Mouse (Mus musculus): ENCODE measurements around the gene Armc7. TPM values are rescaled to one million over a fixed set of nuclear protein-coding genes. Genes with fewer than 3 reads are reported as not detected.

The Armc7 gene
- total and polyA plus RNA-seq, 3 experiments = 7.5 to 12.5 (median 8.7) TPM

GRCm38 (mm10) chr11:115450176-115450575 is 25.3 kb upstream of the Armc7 start:
- H3K4me1 ChIP-seq (ENCODE audit: control insufficient read depth in 1 of 2, insufficient read depth in 2 of 2) = peaks cover 3 to 25% of the 10 kb centered on the region in 2 experiments
- dilution Hi-C loops (cut with MboI; ENCODE audit: extremely low pct_ligation_motif_present, extremely low pct_unique_long_range_greater_than_20kb, low sequenced_read_pairs) (no loop called here), in situ Hi-C loops (cut with MboI; ENCODE audit: low pct_ligation_motif_present, low pct_unique_long_range_greater_than_20kb, low sequenced_read_pairs) (no loop called here)
- H3K4me3 ChIP-seq (replicated peaks in 1 of 3; ENCODE audit: low read depth in 2 of 3, low read length in 2 of 3, poor library complexity in 1 of 3) = no peak overlapping the region
- DNase-seq (ENCODE audit: extremely low read depth) = no peak
- H3K4me2 ChIP-seq (ENCODE audit: insufficient read depth, low read depth, poor library complexity, severe bottlenecking) = no peak overlapping the region
- no peaks in the 10 kb centered on the region for H3K79me2 ChIP-seq (replicated peaks; ENCODE audit: control insufficient read depth, extremely low read depth, insufficient read depth, poor library complexity, severe bottlenecking)
- no peaks in the 10 kb centered on the region for H3K36me3 ChIP-seq (replicated peaks in 1 of 2; ENCODE audit: control insufficient read depth in 1 of 2, insufficient read depth in 1 of 2, low read length in 1 of 2)
- no peak overlapping the region for H3K9ac ChIP-seq (ENCODE audit: insufficient read depth, low read depth)
- peaks cover 59% of the 10 kb centered on the region for H3K27me3 ChIP-seq (replicated peaks)
- no peak for TF ChIP-seq UBTF (IDR thresholded peaks at IDR 0.05; ENCODE audit: low read depth, low read length)
- no peak overlapping the region for H3K27ac ChIP-seq (ENCODE audit: insufficient read depth, low read depth)
- H3K9me3 ChIP-seq (replicated peaks; ENCODE audit: low read length) = peaks cover 13% of the 10 kb centered on the region

- H3K27me3 ChIP-seq (replicated peaks) = peaks cover 44% of the 10 kb centered on the region
- dilution Hi-C loops (cut with MboI; ENCODE audit: extremely low pct_ligation_motif_present, extremely low pct_unique_long_range_greater_than_20kb, low sequenced_read_pairs) = no loop called here
- no peaks in the 10 kb centered on the region for H3K36me3 ChIP-seq (replicated peaks in 1 of 2; ENCODE audit: control insufficient read depth in 1 of 2, insufficient read depth in 1 of 2, low read length in 1 of 2)
- peaks cover 20% of the 10 kb centered on the region for H3K9me3 ChIP-seq (replicated peaks; ENCODE audit: low read length)
- no peak overlapping the region for H3K9ac ChIP-seq (ENCODE audit: insufficient read depth, low read depth)
- H3K4me2 ChIP-seq (ENCODE audit: insufficient read depth, low read depth, poor library complexity, severe bottlenecking) = no peak overlapping the region
- H3K79me2 ChIP-seq (replicated peaks; ENCODE audit: control insufficient read depth, extremely low read depth, insufficient read depth, poor library complexity, severe bottlenecking) = no peaks in the 10 kb centered on the region
- no peak overlapping the region for H3K4me3 ChIP-seq (replicated peaks in 1 of 3; ENCODE audit: low read depth in 2 of 3, low read length in 2 of 3, poor library complexity in 1 of 3)
- peaks cover 3 to 25% of the 10 kb centered on the region in 2 experiments for H3K4me1 ChIP-seq (ENCODE audit: control insufficient read depth in 1 of 2, insufficient read depth in 2 of 2)
- peak; percentile 39 for DNase-seq (ENCODE audit: extremely low read depth)
- in situ Hi-C loops (cut with MboI; ENCODE audit: low pct_ligation_motif_present, low pct_unique_long_range_greater_than_20kb, low sequenced_read_pairs) = no loop called here
- no peak overlapping the region for H3K27ac ChIP-seq (ENCODE audit: insufficient read depth, low read depth)
- TF ChIP-seq UBTF (IDR thresholded peaks at IDR 0.05; ENCODE audit: low read depth, low read length) (no peak), NRF1 (IDR thresholded peaks at IDR 0.05; ENCODE audit: low read depth, low read length) (no peak), MXI1 (IDR thresholded peaks at IDR 0.05; ENCODE audit: low read depth, low read length) (no peak), MYC (IDR thresholded peaks at IDR 0.05; ENCODE audit: low read depth, low read length) (no peak), JUN (IDR thresholded peaks at IDR 0.05; ENCODE audit: insufficient read depth, low read depth, low read length) (no peak), PAX5 (IDR thresholded peaks at IDR 0.05; ENCODE audit: low read length) (no peak), CHD2 (IDR thresholded peaks at IDR 0.05; ENCODE audit: low read length) (no peak), USF2 (conservative IDR thresholded peaks at IDR 0.05; ENCODE audit: low read depth, low read length) (no peak), IRF4 (IDR thresholded peaks at IDR 0.05; ENCODE audit: low read depth, low read length) (no peak), HCFC1 (IDR thresholded peaks at IDR 0.05; ENCODE audit: low read depth, low read length) (no peak), SIN3A (IDR thresholded peaks at IDR 0.05; ENCODE audit: low read length) (no peak), JUND (conservative IDR thresholded peaks at IDR 0.05; ENCODE audit: low read depth, low read length) (no peak), CHD1 (IDR thresholded peaks at IDR 0.05; ENCODE audit: low read depth, low read length) (no peak), ETS1 (conservative IDR thresholded peaks at IDR 0.05; ENCODE audit: low read depth, low read length) (no peak), MAFK (IDR thresholded peaks at IDR 0.05; ENCODE audit: insufficient replicate concordance, low read length) (no peak), ELF1 (IDR thresholded peaks at IDR 0.05; ENCODE audit: low read depth, low read length) (no peak), ZNF384 (IDR thresholded peaks at IDR 0.05; ENCODE audit: low read depth, low read length) (no peak)
Observed at GRCm38 (mm10) chr11:115451781-115452241, 23.7 kb upstream of the Armc7 start.
